Mouse (Mus musculus) embryo, embryonic 10.5 days (tissue): ENCODE measurements at regions not wholly inside any gene's neighbourhood (a gene's known extent, or its start where the extent isn't known, plus 50 kb on each side); places are given as distances from the start of the nearest gene placed in this dataset.
A peak's percentile ranks its signal among the peaks of the same experiment; 100 is the strongest.

Experiments
- DNase-seq: peaks from one replicate; pipeline ENCODE4 v3.0.0-alpha.2; 2015; ENCODE audit warnings: low spot score

GRCm38 (mm10) chrX:127871412-127871811 is 135.1 kb upstream of the Cldn34c4 start:
- peak; percentile 2 for DNase-seq

- DNase-seq, result no peak
Observed at GRCm38 (mm10) chrX:127844018-127844417, 107.7 kb upstream of the Cldn34c4 start.
